Mouse (Mus musculus) ES-Bruce4 (cell line): ENCODE results near the gene Lrit2.

ENCODE experiments used
- CTCF ChIP-seq: IDR thresholded peaks from one replicate; pipeline ENCODE4 v1.8.1; 2011; ENCODE audit warnings: low read depth, low read length
- EP300 ChIP-seq: IDR thresholded peaks from 2 replicates; pipeline ENCODE4 v1.6.1; 2011; ENCODE audit warnings: low read depth, low read length; ENCODE audit not compliant: insufficient read depth
- POLR2A ChIP-seq: IDR thresholded peaks from one replicate; pipeline ENCODE4 v1.8.1; 2011; ENCODE audit warnings: low read length; ENCODE audit not compliant: insufficient read depth

GRCm38 (mm10) chr14:37080724-37081123 lies 13.0 kb downstream of the Lrit2 start:
- no peak for TF ChIP-seq CTCF
- TF ChIP-seq EP300: no peak
- no peak for TF ChIP-seq POLR2A
